Mouse (Mus musculus): ENCODE measurements around the gene Igfn1.

Gene Igfn1

GRCm38 (mm10) chr1:136006292-136006748, at the start of gene Igfn1:
Igfn1 (minus strand) TSS chr1:136006342.
- DNase-seq, result no peak

GRCm38 (mm10) chr1:136055771-136056170, 49.6 kb upstream of the Igfn1 start:
- peak; percentile 47 for DNase-seq

- DNase-seq, result no peak
Observed at GRCm38 (mm10) chr1:136052547-136052946, 46.4 kb upstream of the Igfn1 start, which contains the start of gene Cacna1s. Cacna1s (plus strand) TSS chr1:136052750.

GRCm38 (mm10) chr1:136051465-136051864, 45.3 kb upstream of the Igfn1 start:
- DNase-seq, result peak; percentile 67

GRCm38 (mm10) chr1:136051013-136051315, 44.8 kb upstream of the Igfn1 start:
- peak; percentile 60 for DNase-seq

- no peak for DNase-seq
Observed at GRCm38 (mm10) chr1:136050312-136051012, 44.3 kb upstream of the Igfn1 start, which contains the start of gene Ascl5. Ascl5 (plus strand) TSS chr1:136050804.

GRCm38 (mm10) chr1:136047894-136048293, 41.8 kb upstream of the Igfn1 start:
- DNase-seq, result no peak

- DNase-seq, result no peak
Observed at GRCm38 (mm10) chr1:136047432-136047831, 41.3 kb upstream of the Igfn1 start.

GRCm38 (mm10) chr1:136045774-136046173, 39.6 kb upstream of the Igfn1 start:
- peak; percentile 79 for DNase-seq

GRCm38 (mm10) chr1:136040874-136041273, 34.7 kb upstream of the Igfn1 start:
- no peak for DNase-seq

GRCm38 (mm10) chr1:136040452-136040851, 34.3 kb upstream of the Igfn1 start:
- no peak for DNase-seq

GRCm38 (mm10) chr1:136038746-136039538, 32.8 kb upstream of the Igfn1 start:
- DNase-seq, result no peak

- DNase-seq, result no peak
Observed at GRCm38 (mm10) chr1:136032961-136033360, 26.8 kb upstream of the Igfn1 start.

GRCm38 (mm10) chr1:136031697-136032096, 25.6 kb upstream of the Igfn1 start:
- DNase-seq, result no peak

GRCm38 (mm10) chr1:136030201-136030600, 24.1 kb upstream of the Igfn1 start:
- DNase-seq, result no peak

- DNase-seq, result no peak
Observed at GRCm38 (mm10) chr1:136018390-136019189, 12.4 kb upstream of the Igfn1 start.

- DNase-seq, result peak; percentile 92
Observed at GRCm38 (mm10) chr1:136017907-136018313, 11.8 kb upstream of the Igfn1 start.

GRCm38 (mm10) chr1:136017307-136017706, 11.2 kb upstream of the Igfn1 start:
- DNase-seq, result no peak

GRCm38 (mm10) chr1:136014796-136015502, 8.8 kb upstream of the Igfn1 start:
- no peak for DNase-seq

GRCm38 (mm10) chr1:136013513-136013912, 7.4 kb upstream of the Igfn1 start:
- no peak for DNase-seq

GRCm38 (mm10) chr1:136010247-136010646, 4.1 kb upstream of the Igfn1 start:
- DNase-seq, result no peak

GRCm38 (mm10) chr1:136008159-136008533, 2.0 kb upstream of the Igfn1 start:
- DNase-seq, result no peak
